Mouse (Mus musculus): ENCODE measurements around the gene Uncx.

- TF ChIP-seq POLR2A (IDR thresholded peaks at IDR 0.05; ENCODE audit: low read depth, low read length): no peak
- TF ChIP-seq CTCF (IDR thresholded peaks at IDR 0.05; ENCODE audit: extremely low read depth, insufficient read length, insufficient replicate concordance, low read depth, low read length): no peak
Measured at GRCm38 (mm10) chr5:139584971-139585747, 41.9 kb downstream of the Uncx start.

Data from small intestine, adult 2 months (tissue).